Mouse (Mus musculus) MEL (cell line): ENCODE measurements around the gene Rcc1.
A peak's percentile ranks its signal among the peaks of the same experiment; 100 is the strongest.

ENCODE experiments used
- BHLHE40 ChIP-seq: IDR thresholded peaks from 2 replicates; pipeline ENCODE4 v1.6.1; 2012; ENCODE audit warnings: low read depth, mild to moderate bottlenecking, inconsistent platforms, low read length, improper control_type of control experiment, borderline replicate concordance
- CTCF ChIP-seq, 3 experiments: IDR thresholded peaks in 2 of 3; conservative IDR thresholded peaks in 1 of 3; 2 replicates each; pipeline ENCODE4 v1.5.1; 2011 to 2012; ENCODE audit warnings: low read length in 3 of 3, low read depth in 2 of 3, mild to moderate bottlenecking in 2 of 3, improper control_type of control experiment in 1 of 3, inconsistent platforms in 1 of 3, mixed read lengths in 1 of 3, moderate library complexity in 1 of 3; ENCODE audit not compliant: control insufficient read depth in 1 of 3, insufficient read depth in 1 of 3, poor library complexity in 1 of 3, severe bottlenecking in 1 of 3
- E2F4 ChIP-seq: IDR thresholded peaks from 2 replicates; pipeline ENCODE4 v1.6.1; 2011; ENCODE audit warnings: low read depth, low read length, improper control_type of control experiment, borderline replicate concordance
- JUND ChIP-seq: IDR thresholded peaks from 2 replicates; pipeline ENCODE4 v1.6.1; 2011; ENCODE audit warnings: low read depth, mild to moderate bottlenecking, improper control_type of control experiment, low read length
- KAT2A ChIP-seq: conservative IDR thresholded peaks from 2 replicates; pipeline ENCODE4 v1.6.1; 2012; ENCODE audit warnings: low read depth, low read length, improper control_type of control experiment, inconsistent platforms
- POLR2A ChIP-seq, 2 experiments: IDR thresholded peaks; 2 replicates each; pipeline ENCODE4 v1.6.1; 2011 to 2012; ENCODE audit warnings: low read length in 2 of 2, mild to moderate bottlenecking in 2 of 2, control low read depth in 1 of 2, improper control_type of control experiment in 1 of 2, low read depth in 1 of 2, moderate library complexity in 1 of 2; ENCODE audit not compliant: control insufficient read depth in 1 of 2, insufficient read depth in 1 of 2, poor library complexity in 1 of 2
- POLR2AphosphoS2 ChIP-seq: IDR thresholded peaks from 2 replicates; pipeline ENCODE4 v1.6.1; 2011; ENCODE audit warnings: low read length, improper control_type of control experiment
- RAD21 ChIP-seq: IDR thresholded peaks from 2 replicates; pipeline ENCODE4 v1.6.1; 2011; ENCODE audit warnings: mild to moderate bottlenecking, low read depth, low read length, improper control_type of control experiment
- SMC3 ChIP-seq: IDR thresholded peaks from 2 replicates; pipeline ENCODE4 v1.6.1; 2011; ENCODE audit warnings: low read depth, low read length, improper control_type of control experiment
- TAL1 ChIP-seq: IDR thresholded peaks from 2 replicates; pipeline ENCODE4 v1.6.1; 2012; ENCODE audit warnings: mild to moderate bottlenecking, inconsistent platforms, low read length, moderate library complexity, mixed read lengths
- UBTF ChIP-seq: IDR thresholded peaks from 2 replicates; pipeline ENCODE4 v1.6.1; 2012; ENCODE audit warnings: low read depth, mild to moderate bottlenecking, inconsistent platforms, low read length, improper control_type of control experiment, moderate library complexity, borderline replicate concordance; ENCODE audit not compliant: insufficient read depth
- USF2 ChIP-seq, 2 experiments: IDR thresholded peaks; 2 replicates each; pipeline ENCODE4 v1.6.1; 2011 to 2012; ENCODE audit warnings: improper control_type of control experiment in 2 of 2, low read length in 2 of 2, borderline replicate concordance in 1 of 2, inconsistent platforms in 1 of 2, low read depth in 1 of 2, mild to moderate bottlenecking in 1 of 2; ENCODE audit not compliant: insufficient read depth in 1 of 2
- ZMIZ1 ChIP-seq: IDR thresholded peaks from 2 replicates; pipeline ENCODE4 v1.6.1; 2012; ENCODE audit warnings: low read depth, mild to moderate bottlenecking, inconsistent platforms, low read length, improper control_type of control experiment, moderate library complexity

DNA sequence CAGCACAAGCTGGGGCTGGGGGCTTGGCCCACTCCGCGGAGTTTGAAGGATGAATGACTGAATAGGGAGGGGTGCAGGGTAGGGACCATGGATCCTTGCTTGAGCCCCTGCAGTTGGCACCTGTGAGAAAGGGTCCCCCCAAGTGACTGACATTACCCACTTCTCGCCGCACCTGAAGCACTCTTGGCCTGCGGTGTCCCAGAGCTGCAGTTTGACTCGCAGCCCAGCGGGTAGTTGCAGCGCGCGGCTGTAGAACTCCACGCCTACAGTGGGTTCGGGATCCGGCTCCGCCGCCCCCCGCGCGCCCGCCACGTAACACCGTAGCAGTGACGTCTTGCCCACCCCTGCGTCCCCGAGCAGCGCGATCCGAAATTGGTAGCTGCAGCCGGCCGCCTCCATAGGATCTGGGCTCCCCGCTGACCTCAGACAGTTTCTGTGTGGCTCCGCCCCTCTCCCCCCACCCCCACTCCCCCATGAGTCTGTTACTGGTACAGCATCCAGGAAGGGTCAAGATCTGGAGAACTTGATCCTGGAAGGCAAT is 50.4 kb downstream of the Rcc1 start, which contains the start of gene Rab42:
- TF ChIP-seq E2F4 (no peak), CTCF (IDR thresholded peaks at IDR 0.05 in 2 of 3, conservative IDR thresholded peaks at IDR 0.05 in 1 of 3; ENCODE audit: control insufficient read depth in 1 of 3, insufficient read depth in 1 of 3, low read depth in 2 of 3, low read length in 3 of 3, poor library complexity in 1 of 3, severe bottlenecking in 1 of 3) (no peak), POLR2AphosphoS2 (no peak), ZMIZ1 (no peak), TAL1 (no peak), UBTF (no peak), POLR2A (IDR thresholded peaks at IDR 0.05; ENCODE audit: control insufficient read depth in 1 of 2, insufficient read depth in 1 of 2, low read depth in 1 of 2, low read length in 2 of 2, poor library complexity in 1 of 2) (peak in 1 of 2 experiments; percentile 34; a peak in 1 of 4 replicates), USF2 (IDR thresholded peaks at IDR 0.05; ENCODE audit: borderline replicate concordance in 1 of 2, insufficient read depth in 1 of 2, low read depth in 1 of 2, low read length in 2 of 2) (no peak), JUND (no peak), BHLHE40 (no peak), RAD21 (no peak), SMC3 (no peak), KAT2A (no peak)
